Mouse (Mus musculus): Measurements from ENCODE around the gene Mif4gd. TPM values are rescaled to one million over a fixed set of nuclear protein-coding genes. Genes with fewer than 3 reads are reported as not detected.

The Mif4gd gene
- total RNA-seq, 2 experiments from 2014 or later = 19.5 to 22.5 TPM

DNA sequence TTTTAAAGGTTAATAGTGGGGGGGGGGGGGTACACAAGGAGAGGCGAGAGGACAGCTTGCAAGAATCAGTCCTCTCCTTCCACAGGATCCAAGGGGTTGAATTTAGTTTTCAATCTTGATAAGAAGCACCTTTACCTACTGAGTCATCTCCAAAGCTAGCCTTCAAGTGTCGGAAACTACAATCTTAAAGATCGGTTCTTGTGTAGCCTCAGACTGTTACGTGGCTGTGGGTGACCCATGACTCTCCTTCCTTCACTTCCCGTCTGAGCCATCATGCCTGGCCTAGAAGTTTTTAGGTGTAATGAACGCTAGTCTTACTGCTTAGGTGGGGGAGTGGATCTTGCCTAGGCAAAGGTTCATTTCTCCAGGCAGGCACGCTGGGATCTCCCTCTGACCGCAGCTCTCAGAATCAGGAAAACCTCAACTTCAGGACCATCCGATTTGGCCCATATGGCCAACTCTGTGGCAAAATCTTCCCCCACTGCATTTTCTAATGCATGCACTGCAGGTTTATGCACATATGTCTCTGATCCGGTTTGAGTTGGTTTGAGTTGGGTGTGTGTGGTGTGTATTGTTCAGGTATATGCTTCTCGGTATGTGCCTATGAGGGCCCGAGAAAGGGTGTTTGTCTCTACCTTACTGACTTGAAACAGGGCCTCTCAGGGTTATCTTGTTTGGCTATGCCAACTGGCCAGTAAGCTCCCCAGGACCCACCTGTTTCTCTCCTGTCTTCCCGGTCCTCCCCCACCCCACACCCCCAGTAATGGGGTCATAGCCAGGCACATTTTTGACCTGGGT lies 17.2 kb upstream of the Mif4gd start:
- no peak overlapping the region for H3K4me3 ChIP-seq
- H3K27ac ChIP-seq = no peak overlapping the region
- no peak for TF ChIP-seq CTCF (conservative IDR thresholded peaks at IDR 0.05)
- no peak for DNase-seq (ENCODE audit: low spot score in 2 of 2)

DNA sequence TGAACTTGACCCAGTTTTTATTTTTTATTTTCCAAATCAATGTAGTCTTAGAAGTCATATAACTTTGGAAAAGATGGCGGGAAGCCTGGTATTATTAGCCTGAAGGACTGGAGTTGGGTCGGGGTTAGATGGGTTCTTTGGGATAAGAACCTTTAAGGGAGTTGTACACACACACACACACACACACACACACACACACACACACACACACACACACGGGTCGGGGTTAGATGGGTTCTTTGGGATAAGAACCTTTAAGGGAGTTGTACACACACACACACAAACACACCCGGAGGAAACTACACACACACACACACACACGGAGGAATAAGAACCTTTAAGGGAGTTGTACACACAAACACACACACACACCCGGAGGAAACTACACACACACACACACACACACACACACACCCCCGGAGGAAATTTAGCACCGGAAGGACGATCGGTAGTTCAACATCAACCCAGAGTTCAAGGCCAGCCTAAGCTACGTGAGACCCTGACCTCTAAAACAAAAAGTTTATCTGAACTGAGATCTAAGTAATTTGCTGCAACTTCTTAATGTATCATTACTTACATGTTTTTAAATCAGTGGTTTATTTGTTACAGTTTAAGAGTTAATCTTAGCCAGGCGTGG lies 15.8 kb upstream of the Mif4gd start:
- no peak for TF ChIP-seq CTCF (conservative IDR thresholded peaks at IDR 0.05)
- Histone ChIP-seq H3K27ac (peak overlapping the region; percentile 87; the same call in 1 of the 2 replicates), H3K4me3 (peak overlapping the region; percentile 78)
- DNase-seq (ENCODE audit: low spot score in 2 of 2) = no peak

DNA sequence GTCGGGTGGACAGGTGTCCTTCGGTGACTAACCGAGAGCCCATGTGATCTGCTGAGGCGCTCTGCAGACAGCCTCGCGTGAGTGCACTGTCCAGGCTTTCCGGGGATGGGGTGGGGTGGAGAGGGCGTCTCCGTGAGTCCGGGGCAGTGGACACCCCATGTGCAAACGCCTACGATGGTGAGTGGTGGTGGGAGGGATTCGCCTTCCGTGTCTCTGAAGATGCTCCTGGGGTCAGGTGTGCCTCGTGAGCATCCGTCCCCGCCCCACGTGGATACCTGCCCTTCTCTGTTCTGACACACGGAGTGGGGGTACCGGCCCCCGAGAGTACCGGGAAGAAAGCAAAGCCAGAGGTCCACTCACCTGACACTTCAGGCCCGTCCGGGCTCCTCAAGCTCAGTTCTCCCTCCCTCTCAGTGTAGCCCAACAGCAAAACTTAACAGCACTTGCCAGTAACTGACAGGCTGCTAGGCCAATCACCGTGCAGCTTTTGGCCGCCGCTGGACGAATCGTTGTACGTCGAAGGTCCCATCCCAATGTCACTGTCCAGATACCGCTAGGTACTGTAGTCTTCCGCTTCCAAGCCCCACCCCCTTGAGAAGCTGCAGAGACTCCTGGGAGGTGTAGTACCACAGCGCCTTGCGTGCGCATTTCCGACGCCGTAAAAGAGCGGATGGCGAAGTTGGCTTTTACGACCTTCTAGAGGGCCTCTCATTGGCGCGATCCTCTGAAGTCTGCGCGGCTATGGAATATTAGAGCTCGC lies 15.1 kb upstream of the Mif4gd start, which contains the start of gene Slc25a19:
Gene Slc25a19 (minus strand): TSS at position 591 of the 760 bp plus-strand sequence.
- Histone ChIP-seq H3K27ac (peak within 1 kb of the TSS; percentile 87), H3K4me3 (peak within 1 kb of the TSS; percentile 78)
- DNase-seq (ENCODE audit: low spot score in 2 of 2) = peak; percentile 96 to 99
- TF ChIP-seq CTCF (conservative IDR thresholded peaks at IDR 0.05) = 0 out of 2 replicates have a peak, but pooled peaks have one; percentile 3

DNA sequence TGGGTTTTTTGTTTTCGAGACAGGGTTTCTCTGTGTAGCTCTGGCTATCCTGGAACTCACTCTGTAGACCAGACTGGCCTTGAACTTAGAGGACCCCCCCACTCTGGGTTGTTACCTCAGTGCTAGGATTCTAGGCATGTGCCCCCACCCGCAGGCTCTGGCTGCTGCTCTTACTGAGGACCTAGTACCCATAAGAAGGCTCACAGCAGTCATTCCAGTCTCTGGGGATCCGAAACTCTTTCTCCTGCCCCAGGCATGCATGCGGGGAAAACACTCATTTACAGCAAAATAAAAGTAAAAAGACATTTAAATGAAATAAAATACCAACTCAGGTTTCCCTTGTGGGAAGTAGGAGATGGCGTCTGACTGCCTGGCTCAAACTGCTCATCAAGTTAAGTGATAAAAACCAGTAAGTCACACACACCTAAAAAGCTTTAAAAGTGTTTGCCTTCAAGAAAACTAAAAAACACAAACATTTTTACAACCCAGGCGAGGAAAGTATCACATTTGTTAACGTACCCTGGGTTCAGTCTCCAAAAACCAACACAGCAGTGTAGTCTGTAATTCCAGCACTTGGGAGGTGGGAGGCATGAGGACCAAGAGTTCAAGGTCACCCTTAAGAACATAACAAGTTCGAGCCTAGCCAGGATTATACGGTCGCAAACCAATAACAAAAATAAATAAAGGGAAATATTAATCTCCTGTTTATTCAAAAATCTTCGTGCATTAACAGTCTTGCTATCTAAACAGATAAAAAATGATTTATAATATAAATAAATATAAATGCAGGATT lies 14.3 kb upstream of the Mif4gd start:
- Histone ChIP-seq H3K27ac (peak overlapping the region; percentile 87), H3K4me3 (peak overlapping the region; percentile 78)
- DNase-seq (ENCODE audit: low spot score in 2 of 2) = no peak
- no peak for TF ChIP-seq CTCF (conservative IDR thresholded peaks at IDR 0.05)

DNA sequence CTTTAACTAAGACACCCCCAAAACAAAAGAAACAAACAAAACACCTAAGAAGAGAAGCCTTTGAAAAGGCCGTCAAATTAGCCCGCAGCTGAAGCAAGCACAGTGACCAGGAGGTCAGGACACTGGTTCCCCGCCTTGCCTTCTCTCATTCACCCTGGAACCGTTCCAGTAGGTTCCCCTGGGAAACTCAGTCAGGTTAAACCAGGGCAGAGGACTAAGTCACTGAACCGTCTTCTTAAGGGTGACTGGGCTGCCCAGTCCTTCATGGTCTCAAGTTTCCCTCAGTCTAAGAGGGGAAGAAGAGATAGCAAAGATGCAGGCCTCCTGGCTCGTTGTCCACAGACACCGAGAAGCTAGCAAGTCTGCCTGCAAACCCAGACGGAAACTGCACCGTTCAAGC lies 13.1 kb upstream of the Mif4gd start:
- no peak for DNase-seq (ENCODE audit: low spot score in 2 of 2)
- no peak overlapping the region for H3K27ac ChIP-seq
- H3K4me3 ChIP-seq = no peak overlapping the region
- TF ChIP-seq CTCF (conservative IDR thresholded peaks at IDR 0.05) = no peak

DNA sequence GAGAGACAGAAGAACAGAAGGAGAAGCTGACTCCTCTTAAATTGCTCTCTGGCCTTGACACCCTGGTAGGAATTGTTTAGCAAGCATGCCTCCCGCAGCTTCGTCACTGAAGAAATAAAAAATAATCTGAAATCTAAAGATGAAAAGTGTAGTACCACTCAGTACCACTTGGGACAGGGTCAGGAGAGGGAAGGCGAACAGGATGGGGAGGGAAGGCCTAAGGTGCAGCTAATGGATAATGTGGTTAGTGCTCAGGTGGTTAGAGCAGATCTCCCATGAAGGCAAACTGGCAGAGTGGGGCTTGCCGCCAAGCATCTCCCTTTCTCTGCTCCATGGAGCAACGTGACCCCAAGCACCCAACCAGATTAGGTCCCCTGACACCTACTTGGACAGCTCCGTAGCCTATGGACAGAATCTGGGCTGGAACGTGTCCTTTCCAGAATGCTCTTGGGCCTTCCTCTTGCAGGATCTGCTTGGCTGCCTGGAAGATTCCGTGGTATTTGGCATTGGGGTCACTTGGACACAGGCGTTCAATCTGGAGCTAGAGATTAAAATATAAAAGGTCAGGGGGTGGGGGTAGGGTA lies 10.8 kb upstream of the Mif4gd start:
- no peak overlapping the region for H3K4me3 ChIP-seq
- peak; percentile 75 for TF ChIP-seq CTCF (conservative IDR thresholded peaks at IDR 0.05)
- no peak overlapping the region for H3K27ac ChIP-seq
- DNase-seq (ENCODE audit: low spot score in 2 of 2) = no peak

DNA sequence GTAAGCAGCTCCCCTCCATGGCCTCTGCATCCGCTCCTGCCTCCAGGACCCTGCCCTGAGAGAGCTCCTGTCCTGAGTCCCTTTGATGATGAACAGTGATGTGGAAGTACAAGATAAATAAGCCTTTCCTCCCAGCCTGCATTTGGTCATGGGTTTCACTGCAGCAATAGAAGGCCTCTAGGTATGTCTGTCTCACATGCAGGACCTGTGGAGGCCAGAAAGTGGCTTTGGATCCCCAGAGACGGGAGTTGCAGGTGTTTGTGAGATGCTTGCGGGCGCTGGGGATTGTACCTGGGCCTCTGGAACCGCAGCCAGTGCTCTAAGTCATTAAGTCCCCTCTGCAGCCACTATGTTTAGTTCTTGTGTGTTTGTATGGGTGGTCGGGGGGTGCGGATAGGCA lies 7.2 kb upstream of the Mif4gd start:
- TF ChIP-seq CTCF (conservative IDR thresholded peaks at IDR 0.05) = no peak
- no peak for DNase-seq (ENCODE audit: low spot score in 2 of 2)
- H3K27ac ChIP-seq = no peak overlapping the region
- no peak overlapping the region for H3K4me3 ChIP-seq

DNA sequence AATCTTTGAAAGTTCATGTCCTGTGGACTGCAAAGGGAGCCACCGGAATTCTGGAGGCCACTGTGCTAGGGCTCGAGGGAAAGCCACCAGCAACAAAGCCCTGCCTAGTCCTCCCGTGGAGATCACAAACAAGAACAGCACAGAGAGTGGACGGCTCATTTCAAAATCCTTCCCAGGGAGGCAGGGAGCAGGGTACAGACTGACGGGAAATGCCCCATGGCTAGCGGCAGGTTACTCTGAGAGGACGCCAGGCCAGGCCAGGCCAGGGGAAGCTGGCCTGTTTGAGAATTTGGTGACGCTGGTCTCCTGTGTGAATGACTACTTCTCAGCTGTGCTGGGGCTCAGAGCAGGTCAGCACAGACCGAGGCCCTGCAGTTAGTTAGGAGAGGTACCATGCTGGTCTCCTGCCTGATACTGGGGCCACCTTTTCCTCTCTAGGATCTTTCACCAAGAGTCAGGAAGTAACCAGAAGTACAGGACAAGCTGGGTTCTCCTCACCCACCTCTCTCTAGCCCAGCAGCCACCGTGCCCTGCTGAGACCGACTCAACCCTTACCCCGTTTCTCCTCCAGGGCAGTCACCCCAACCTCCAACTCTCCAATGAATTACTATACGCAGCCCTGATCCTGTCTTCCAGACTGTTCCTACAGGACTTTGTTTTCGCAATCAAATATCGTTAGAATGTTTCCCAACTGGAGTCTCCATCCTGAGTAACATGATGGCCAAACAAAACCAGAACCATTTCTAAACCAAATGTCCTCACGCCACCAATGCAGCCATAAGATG lies 6.2 kb upstream of the Mif4gd start:
- Histone ChIP-seq H3K4me3 (no peak overlapping the region), H3K27ac (no peak overlapping the region)
- no peak for TF ChIP-seq CTCF (conservative IDR thresholded peaks at IDR 0.05)
- DNase-seq (ENCODE audit: low spot score in 2 of 2) = no peak

DNA sequence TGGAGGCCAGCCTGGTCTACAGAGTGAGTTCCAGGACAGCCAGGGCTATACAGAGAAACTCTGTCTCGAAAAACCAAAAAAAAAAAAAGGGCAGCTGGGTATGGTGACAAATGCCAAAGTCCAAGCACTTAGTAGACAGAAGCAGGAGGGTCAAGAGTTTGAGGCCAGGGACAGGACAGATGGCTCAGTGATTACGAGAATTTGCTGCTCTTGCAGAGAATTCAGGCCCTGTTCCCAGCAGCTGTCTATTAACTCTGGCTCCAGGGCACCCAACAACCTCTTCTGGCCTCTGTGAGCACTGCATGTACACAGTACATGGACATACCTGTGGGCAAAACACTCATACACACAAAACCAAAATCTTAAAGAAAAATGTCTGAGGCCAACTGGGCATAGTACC lies 5.2 kb upstream of the Mif4gd start:
- no peak for DNase-seq (ENCODE audit: low spot score in 2 of 2)
- no peak overlapping the region for H3K27ac ChIP-seq
- H3K4me3 ChIP-seq = no peak overlapping the region
- no peak for TF ChIP-seq CTCF (conservative IDR thresholded peaks at IDR 0.05)

DNA sequence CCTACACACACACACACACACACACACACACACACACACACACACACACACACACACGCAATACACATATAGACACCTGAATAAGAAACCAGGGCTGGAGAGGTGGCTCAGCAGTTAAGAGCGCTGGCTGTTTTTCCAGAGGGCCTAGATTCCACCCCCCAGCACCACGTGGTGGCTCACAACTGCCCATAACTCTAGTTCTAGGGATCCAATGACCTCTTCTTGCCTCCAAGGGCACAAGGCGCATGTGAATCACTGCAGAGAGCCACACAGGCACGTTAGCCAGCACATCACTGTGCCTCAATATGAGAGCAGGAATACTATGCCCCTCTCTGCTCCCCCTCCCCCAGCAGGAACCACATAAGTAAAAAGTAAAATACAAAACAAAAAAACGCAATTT lies 4.1 kb upstream of the Mif4gd start:
- H3K27ac ChIP-seq = no peak overlapping the region
- TF ChIP-seq CTCF (conservative IDR thresholded peaks at IDR 0.05) = no peak
- no peak overlapping the region for H3K4me3 ChIP-seq
- no peak for DNase-seq (ENCODE audit: low spot score in 2 of 2)

DNA sequence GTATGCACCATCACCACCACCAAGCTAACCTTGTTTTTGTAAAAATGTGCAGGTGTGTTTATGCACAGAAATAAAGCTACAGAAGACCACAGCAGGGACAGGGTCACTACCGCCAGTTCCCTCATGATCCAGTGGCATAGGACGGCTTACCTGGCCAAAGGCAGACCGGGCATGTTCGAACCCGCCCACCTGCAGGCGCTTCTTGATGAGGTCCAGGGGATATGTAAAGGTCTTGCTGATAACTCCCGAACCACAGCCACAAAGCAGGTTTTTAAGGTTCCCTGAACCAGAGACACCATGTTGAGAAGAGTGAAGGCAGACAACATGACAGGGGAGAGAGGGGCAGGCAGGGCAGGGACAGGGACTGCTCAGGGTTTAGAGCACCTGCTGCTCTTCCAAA lies 3.6 kb upstream of the Mif4gd start:
- H3K4me3 ChIP-seq = no peak overlapping the region
- DNase-seq (ENCODE audit: low spot score in 2 of 2) = no peak

More for the DNA sequence above, 3.6 kb upstream of the Mif4gd start:
- no peak for TF ChIP-seq CTCF (conservative IDR thresholded peaks at IDR 0.05)
- no peak overlapping the region for H3K27ac ChIP-seq
